Comparison of ENCODE assay signal across 22 mouse cellular contexts in genomic region chr4:43573561-43573960, GRCm38 (mm10). TPM values are rescaled to one million over a fixed set of nuclear protein-coding genes. Genes with fewer than 3 reads are reported as not detected.
"Had no signal": no experiment of that assay in that cellular context is flagged by ENCODE, and none has a peak within 500 bp of the region (broad histone marks: within the 10 kb centered on the region; RNA-seq: fewer than 3 reads in every experiment).

No protein-coding gene starts in this region.

- H3K9me3 ChIP-seq: midbrain, embryonic 10.5 days; midbrain, embryonic 12.5 days; neural tube, embryonic 13.5 days; neural tube, embryonic 15.5 days had no signal

- H3K4me2 ChIP-seq: lung, embryonic 14.5 days; midbrain, embryonic 12.5 days; neural tube, embryonic 13.5 days; neural tube, embryonic 15.5 days had no signal

- H3K9ac ChIP-seq: lung, embryonic 14.5 days; midbrain, embryonic 12.5 days; neural tube, embryonic 13.5 days; neural tube, embryonic 15.5 days had no signal

- DNase-seq: lung, adult 18-20 months; lung, embryonic 14.5 days; lung, postnatal 10 days; lung, postnatal 4 days; midbrain, embryonic 14.5 days; retina, postnatal 1 day; right cerebral cortex, adult 18-20 months; right cerebral cortex, postnatal 25 days; right cerebral cortex, postnatal 4 days; spleen, adult 18-20 months; thymus, adult 18-20 months; thymus, postnatal 14 days; thymus, postnatal 36 days had no signal

- H3K4me3 ChIP-seq: midbrain, embryonic 10.5 days; midbrain, embryonic 12.5 days; myocyte; neural tube, embryonic 13.5 days; neural tube, embryonic 15.5 days had no signal

- H3K27me3 ChIP-seq: midbrain, embryonic 12.5 days; neural tube, embryonic 13.5 days; neural tube, embryonic 15.5 days had no signal

- ATAC-seq: midbrain, embryonic 16.5 days had no signal

- H3K27ac ChIP-seq: midbrain, embryonic 10.5 days; midbrain, embryonic 12.5 days; neural tube, embryonic 13.5 days; neural tube, embryonic 15.5 days had no signal

RNA-seq across cellular contexts. Expression of gene Msmp, which starts 10.7 kb away (rescaled TPM):
- total RNA-seq: megakaryocyte, adult 5-6 weeks; megakaryocyte-erythroid progenitor cell, adult 5-6 weeks had no signal
- polyA plus RNA-seq: lung, embryonic 14.5 days; myocyte; neural tube, embryonic 13.5 days; small intestine, adult 2 months had no signal
